Mouse (Mus musculus): Measurements from ENCODE around the gene Cpt1b.

GRCm38 (mm10) chr15:89399716-89400115 lies 25.9 kb downstream of the Cpt1b start:
- no peak for TF ChIP-seq CTCF (IDR thresholded peaks at IDR 0.05; ENCODE audit: control insufficient read depth, insufficient read depth, insufficient replicate concordance, low read depth, low read length)
- no peak for TF ChIP-seq POLR2A (IDR thresholded peaks at IDR 0.05; ENCODE audit: control insufficient read depth, low read depth, low read length)

Measured in testis, adult 2 months (tissue).